Mouse (Mus musculus): ENCODE results near the gene Fam167b. TPM values are rescaled to one million over a fixed set of nuclear protein-coding genes. Genes with fewer than 3 reads are reported as not detected.
A peak's percentile ranks its signal among the peaks of the same experiment; 100 is the strongest.
"Not testable (repeated sequence)": the region's sequence is repeated elsewhere in the genome, so short reads cannot be mapped to it uniquely, and the experiment has no call there.

The Fam167b gene
- polyA plus RNA-seq, 1 experiment from 2014 or later, result 0.26 TPM

GRCm38 (mm10) chr4:129556532-129557223 lies 21.7 kb downstream of the Fam167b start:
- peak overlapping the region; percentile 83 for H3K27ac ChIP-seq (ENCODE audit: low read length)
- H3K9me3 ChIP-seq (replicated peaks; ENCODE audit: control insufficient read depth, low read length, poor library complexity, severe bottlenecking), result no peaks in the 10 kb centered on the region
- ATAC-seq, result peak; percentile 74
- H3K4me2 ChIP-seq (ENCODE audit: low read length), result peak overlapping the region; percentile 90
- WGBS, result 8% methylated on average over 31 of the region's 33 CpGs
- H3K4me1 ChIP-seq (ENCODE audit: control insufficient read depth, insufficient read depth, low read length), result peaks cover 13% of the 10 kb centered on the region
- H3K9ac ChIP-seq (ENCODE audit: low read depth, low read length), result peak overlapping the region; percentile 73
- H3K4me3 ChIP-seq (ENCODE audit: low read depth, low read length), result peak overlapping the region; percentile 54
- H3K27me3 ChIP-seq (ENCODE audit: control insufficient read depth, insufficient read depth, low read depth, low read length), result no peaks in the 10 kb centered on the region
- H3K36me3 ChIP-seq (ENCODE audit: control insufficient read depth, insufficient read depth, low read length), result no peaks in the 10 kb centered on the region

GRCm38 (mm10) chr4:129555862-129556531 lies 22.4 kb downstream of the Fam167b start:
- no peaks in the 10 kb centered on the region for H3K27me3 ChIP-seq (ENCODE audit: control insufficient read depth, insufficient read depth, low read depth, low read length)
- no peaks in the 10 kb centered on the region for H3K9me3 ChIP-seq (replicated peaks; ENCODE audit: control insufficient read depth, low read length, poor library complexity, severe bottlenecking)
- H3K4me2 ChIP-seq (ENCODE audit: low read length), result peak overlapping the region; percentile 90
- no peaks in the 10 kb centered on the region for H3K36me3 ChIP-seq (ENCODE audit: control insufficient read depth, insufficient read depth, low read length)
- H3K9ac ChIP-seq (ENCODE audit: low read depth, low read length), result peak overlapping the region; percentile 73
- H3K27ac ChIP-seq (ENCODE audit: low read length), result peak overlapping the region; percentile 83
- peak overlapping the region; percentile 54 for H3K4me3 ChIP-seq (ENCODE audit: low read depth, low read length)
- 1% methylated on average over 24 of the region's 24 CpGs for WGBS
- ATAC-seq, result peak; percentile 80
- H3K4me1 ChIP-seq (ENCODE audit: control insufficient read depth, insufficient read depth, low read length), result peaks cover 13% of the 10 kb centered on the region

GRCm38 (mm10) chr4:129555421-129555861 lies 22.9 kb downstream of the Fam167b start:
- Histone ChIP-seq H3K27ac (ENCODE audit: low read length) (peak overlapping the region; percentile 83), H3K27me3 (ENCODE audit: control insufficient read depth, insufficient read depth, low read depth, low read length) (no peaks in the 10 kb centered on the region), H3K4me2 (ENCODE audit: low read length) (peak overlapping the region; percentile 90), H3K4me1 (ENCODE audit: control insufficient read depth, insufficient read depth, low read length) (peaks cover 13% of the 10 kb centered on the region), H3K9ac (ENCODE audit: low read depth, low read length) (peak overlapping the region; percentile 73), H3K9me3 (replicated peaks; ENCODE audit: control insufficient read depth, low read length, poor library complexity, severe bottlenecking) (no peaks in the 10 kb centered on the region), H3K36me3 (ENCODE audit: control insufficient read depth, insufficient read depth, low read length) (no peaks in the 10 kb centered on the region), H3K4me3 (ENCODE audit: low read depth, low read length) (peak overlapping the region; percentile 54)
- peak; percentile 66 for ATAC-seq
- WGBS, result 3% methylated on average over 16 of the region's 16 CpGs

- peaks cover 13% of the 10 kb centered on the region for H3K4me1 ChIP-seq (ENCODE audit: control insufficient read depth, insufficient read depth, low read length)
- not testable (repeated sequence) for H3K27me3 ChIP-seq (ENCODE audit: control insufficient read depth, insufficient read depth, low read depth, low read length); H3K4me3 ChIP-seq (ENCODE audit: low read depth, low read length); H3K27ac ChIP-seq (ENCODE audit: low read length); ATAC-seq; H3K9ac ChIP-seq (ENCODE audit: low read depth, low read length); H3K9me3 ChIP-seq (replicated peaks; ENCODE audit: control insufficient read depth, low read length, poor library complexity, severe bottlenecking); H3K36me3 ChIP-seq (ENCODE audit: control insufficient read depth, insufficient read depth, low read length)
- 47% methylated on average over 4 of the region's 6 CpGs for WGBS
- peak overlapping the region; percentile 90 for H3K4me2 ChIP-seq (ENCODE audit: low read length)
Measured at GRCm38 (mm10) chr4:129554512-129554911, 23.8 kb downstream of the Fam167b start.

GRCm38 (mm10) chr4:129550295-129550694 lies 28.1 kb downstream of the Fam167b start:
- no peak overlapping the region for H3K4me2 ChIP-seq (ENCODE audit: low read length)
- H3K27me3 ChIP-seq (ENCODE audit: control insufficient read depth, insufficient read depth, low read depth, low read length), result no peaks in the 10 kb centered on the region
- no peaks in the 10 kb centered on the region for H3K9me3 ChIP-seq (replicated peaks; ENCODE audit: control insufficient read depth, low read length, poor library complexity, severe bottlenecking)
- peaks cover 8% of the 10 kb centered on the region for H3K4me1 ChIP-seq (ENCODE audit: control insufficient read depth, insufficient read depth, low read length)
- no peaks in the 10 kb centered on the region for H3K36me3 ChIP-seq (ENCODE audit: control insufficient read depth, insufficient read depth, low read length)
- H3K9ac ChIP-seq (ENCODE audit: low read depth, low read length), result no peak overlapping the region
- no peak overlapping the region for H3K27ac ChIP-seq (ENCODE audit: low read length)
- WGBS, result 79% methylated on average over 1 of the region's 1 CpGs
- no peak overlapping the region for H3K4me3 ChIP-seq (ENCODE audit: low read depth, low read length)
- ATAC-seq, result no peak

GRCm38 (mm10) chr4:129549306-129549705 lies 29.0 kb downstream of the Fam167b start:
- H3K9me3 ChIP-seq (replicated peaks; ENCODE audit: control insufficient read depth, low read length, poor library complexity, severe bottlenecking), result no peaks in the 10 kb centered on the region
- H3K4me1 ChIP-seq (ENCODE audit: control insufficient read depth, insufficient read depth, low read length), result no peaks in the 10 kb centered on the region
- H3K4me2 ChIP-seq (ENCODE audit: low read length), result no peak overlapping the region
- 95% methylated on average over 2 of the region's 2 CpGs for WGBS
- no peaks in the 10 kb centered on the region for H3K36me3 ChIP-seq (ENCODE audit: control insufficient read depth, insufficient read depth, low read length)
- no peak overlapping the region for H3K27ac ChIP-seq (ENCODE audit: low read length)
- no peaks in the 10 kb centered on the region for H3K27me3 ChIP-seq (ENCODE audit: control insufficient read depth, insufficient read depth, low read depth, low read length)
- ATAC-seq, result no peak
- H3K9ac ChIP-seq (ENCODE audit: low read depth, low read length), result no peak overlapping the region
- H3K4me3 ChIP-seq (ENCODE audit: low read depth, low read length), result no peak overlapping the region

GRCm38 (mm10) chr4:129547631-129548030 lies 30.7 kb downstream of the Fam167b start:
- not testable (repeated sequence) for H3K4me2 ChIP-seq (ENCODE audit: low read length); H3K27ac ChIP-seq (ENCODE audit: low read length); H3K9me3 ChIP-seq (replicated peaks; ENCODE audit: control insufficient read depth, low read length, poor library complexity, severe bottlenecking); H3K4me1 ChIP-seq (ENCODE audit: control insufficient read depth, insufficient read depth, low read length); H3K9ac ChIP-seq (ENCODE audit: low read depth, low read length); H3K27me3 ChIP-seq (ENCODE audit: control insufficient read depth, insufficient read depth, low read depth, low read length); ATAC-seq; H3K4me3 ChIP-seq (ENCODE audit: low read depth, low read length); H3K36me3 ChIP-seq (ENCODE audit: control insufficient read depth, insufficient read depth, low read length)
- WGBS, result 84% methylated on average over 4 of the region's 4 CpGs

- no peak overlapping the region for H3K4me2 ChIP-seq (ENCODE audit: low read length)
- ATAC-seq, result no peak
- H3K9ac ChIP-seq (ENCODE audit: low read depth, low read length), result no peak overlapping the region
- H3K4me3 ChIP-seq (ENCODE audit: low read depth, low read length), result no peak overlapping the region
- H3K9me3 ChIP-seq (replicated peaks; ENCODE audit: control insufficient read depth, low read length, poor library complexity, severe bottlenecking), result no peaks in the 10 kb centered on the region
- H3K4me1 ChIP-seq (ENCODE audit: control insufficient read depth, insufficient read depth, low read length), result peaks cover 7% of the 10 kb centered on the region; the same call in 1 of the 2 replicates
- H3K36me3 ChIP-seq (ENCODE audit: control insufficient read depth, insufficient read depth, low read length), result no peaks in the 10 kb centered on the region
- H3K27ac ChIP-seq (ENCODE audit: low read length), result no peak overlapping the region
- 83% methylated on average over 4 of the region's 4 CpGs for WGBS
- no peaks in the 10 kb centered on the region for H3K27me3 ChIP-seq (ENCODE audit: control insufficient read depth, insufficient read depth, low read depth, low read length)
Measured at GRCm38 (mm10) chr4:129544106-129544505, 34.2 kb downstream of the Fam167b start.

GRCm38 (mm10) chr4:129542592-129543141 lies 35.7 kb downstream of the Fam167b start, which contains the start of gene Hdac1:
Gene Hdac1, minus strand, starts transcription at chr4:129542713.
- under 1% methylated on average over 37 of the region's 46 CpGs for WGBS
- peaks cover 7% of the 10 kb centered on the region; the same call in 1 of the 2 replicates for H3K4me1 ChIP-seq (ENCODE audit: control insufficient read depth, insufficient read depth, low read length)
- H3K27me3 ChIP-seq (ENCODE audit: control insufficient read depth, insufficient read depth, low read depth, low read length), result no peaks in the 10 kb centered on the region
- H3K36me3 ChIP-seq (ENCODE audit: control insufficient read depth, insufficient read depth, low read length), result no peaks in the 10 kb centered on the region
- H3K4me3 ChIP-seq (ENCODE audit: low read depth, low read length), result peak within 1 kb of the TSS; percentile 71
- H3K27ac ChIP-seq (ENCODE audit: low read length), result peak within 1 kb of the TSS; percentile 68
- H3K9me3 ChIP-seq (replicated peaks; ENCODE audit: control insufficient read depth, low read length, poor library complexity, severe bottlenecking), result no peaks in the 10 kb centered on the region
- H3K4me2 ChIP-seq (ENCODE audit: low read length), result peak within 1 kb of the TSS; percentile 75
- ATAC-seq, result peak; percentile 99
- peak within 1 kb of the TSS; percentile 79 for H3K9ac ChIP-seq (ENCODE audit: low read depth, low read length)

All from midbrain, embryonic 16.5 days (tissue).